Mouse (Mus musculus) intestine, embryonic 15.5 days (tissue): ENCODE measurements at regions not wholly inside any gene's neighbourhood (a gene's known extent, or its start where the extent isn't known, plus 50 kb on each side); places are given as distances from the start of the nearest gene placed in this dataset.

Experiments used
- ATAC-seq: fragments of 200-750 bp; cut with Nextera tagmentation; 2 replicates; pipeline ENCODE4 v1.8.0; 2017; ENCODE audit warnings: moderate TSS enrichment, moderate library complexity
- H3K27ac ChIP-seq: fragments of 300-500 bp; sonication (generic); 2 replicates; pipeline ENCODE4 v1.5.1; 2015; ENCODE audit warnings: mild to moderate bottlenecking, inconsistent platforms
- H3K27me3 ChIP-seq: fragments of 300-500 bp; sonication (generic); replicated peaks from 2 replicates; pipeline ENCODE4 v1.6.1; 2015; ENCODE audit warnings: inconsistent platforms
- H3K36me3 ChIP-seq: fragments of 300-500 bp; sonication (generic); 2 replicates; pipeline ENCODE4 v1.6.1; 2015; ENCODE audit warnings: inconsistent platforms
- H3K4me1 ChIP-seq: fragments of 300-500 bp; sonication (generic); replicated peaks from 2 replicates; pipeline ENCODE4 v1.6.1; 2015; ENCODE audit warnings: inconsistent platforms
- H3K4me2 ChIP-seq: fragments of 300-500 bp; sonication (generic); replicated peaks from 2 replicates; pipeline ENCODE4 v1.6.1; 2015; ENCODE audit warnings: mild to moderate bottlenecking, inconsistent platforms
- H3K4me3 ChIP-seq: fragments of 300-500 bp; sonication (generic); replicated peaks from 2 replicates; pipeline ENCODE4 v1.5.1; 2015; ENCODE audit warnings: inconsistent platforms
- H3K9ac ChIP-seq: fragments of 300-500 bp; sonication (generic); 2 replicates; pipeline ENCODE4 v1.6.1; 2015; ENCODE audit warnings: inconsistent platforms
- H3K9me3 ChIP-seq: fragments of 300-500 bp; sonication (generic); 2 replicates; pipeline ENCODE4 v1.6.1; 2016; ENCODE audit warnings: inconsistent platforms
- WGBS: fragments of 180-500 bp; shearing (Covaris S2); methylation state at CpG from one replicate; pipeline ENCODE4 v1.1.7; 2015; 5-methylcytosine and 5-hydroxymethylcytosine counted together

GRCm38 (mm10) chr10:46345315-46345714 is 767.7 kb downstream of the Hace1 start:
- Histone ChIP-seq H3K4me3 (no peak overlapping the region), H3K9ac (no peak overlapping the region), H3K27me3 (no peaks in the 10 kb centered on the region), H3K4me2 (no peak overlapping the region), H3K4me1 (no peaks in the 10 kb centered on the region), H3K36me3 (no peaks in the 10 kb centered on the region), H3K27ac (no peak overlapping the region), H3K9me3 (no peaks in the 10 kb centered on the region)
- 71% methylated on average over 4 of the region's 4 CpGs for WGBS
- ATAC-seq: no peak

- no peaks in the 10 kb centered on the region for H3K4me1 ChIP-seq
- no peaks in the 10 kb centered on the region for H3K9me3 ChIP-seq
- no peaks in the 10 kb centered on the region for H3K36me3 ChIP-seq
- H3K4me2 ChIP-seq: no peak overlapping the region
- no peak overlapping the region for H3K27ac ChIP-seq
- no peak overlapping the region for H3K9ac ChIP-seq
- WGBS: 79% methylated on average over 4 of the region's 4 CpGs
- ATAC-seq: no peak
- no peaks in the 10 kb centered on the region for H3K27me3 ChIP-seq
- H3K4me3 ChIP-seq: no peak overlapping the region
These were observed 772.0 kb downstream of the Hace1 start for GRCm38 (mm10) chr10:46349613-46350012.

DNA sequence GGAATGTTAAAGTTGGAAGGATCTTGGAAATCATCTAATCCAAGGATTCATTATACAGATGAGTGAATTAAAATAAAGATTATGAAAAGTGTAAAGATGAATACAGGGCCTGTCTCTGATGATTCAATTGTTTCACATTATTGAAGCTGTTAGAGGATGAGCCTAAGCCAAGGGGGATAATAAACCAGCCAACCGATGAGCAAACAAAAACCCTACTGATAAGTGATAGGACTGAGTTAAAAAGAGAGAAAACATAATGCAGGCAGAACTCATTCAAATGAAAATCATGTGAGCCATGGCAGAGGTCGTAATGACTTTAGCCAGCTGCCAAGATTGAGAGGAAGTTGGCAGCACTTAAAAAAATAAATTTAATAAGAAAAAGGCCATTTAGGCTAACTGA is 772.6 kb downstream of the Hace1 start:
- no peak overlapping the region for H3K27ac ChIP-seq
- H3K36me3 ChIP-seq: no peaks in the 10 kb centered on the region
- no peaks in the 10 kb centered on the region for H3K4me1 ChIP-seq
- no peaks in the 10 kb centered on the region for H3K9me3 ChIP-seq
- no peak for ATAC-seq
- 51% methylated on average over 2 of the region's 2 CpGs for WGBS
- no peaks in the 10 kb centered on the region for H3K27me3 ChIP-seq
- no peak overlapping the region for H3K4me3 ChIP-seq
- no peak overlapping the region for H3K4me2 ChIP-seq
- H3K9ac ChIP-seq: no peak overlapping the region

- H3K27me3 ChIP-seq: no peaks in the 10 kb centered on the region
- H3K9me3 ChIP-seq: no peaks in the 10 kb centered on the region
- no peaks in the 10 kb centered on the region for H3K36me3 ChIP-seq
- WGBS: 75% methylated on average over 1 of the region's 1 CpGs
- no peak overlapping the region for H3K4me2 ChIP-seq
- no peak overlapping the region for H3K4me3 ChIP-seq
- H3K9ac ChIP-seq: no peak overlapping the region
- no peak for ATAC-seq
- H3K4me1 ChIP-seq: no peaks in the 10 kb centered on the region
- no peak overlapping the region for H3K27ac ChIP-seq
These were observed 779.1 kb downstream of the Hace1 start for GRCm38 (mm10) chr10:46356775-46357174.

DNA sequence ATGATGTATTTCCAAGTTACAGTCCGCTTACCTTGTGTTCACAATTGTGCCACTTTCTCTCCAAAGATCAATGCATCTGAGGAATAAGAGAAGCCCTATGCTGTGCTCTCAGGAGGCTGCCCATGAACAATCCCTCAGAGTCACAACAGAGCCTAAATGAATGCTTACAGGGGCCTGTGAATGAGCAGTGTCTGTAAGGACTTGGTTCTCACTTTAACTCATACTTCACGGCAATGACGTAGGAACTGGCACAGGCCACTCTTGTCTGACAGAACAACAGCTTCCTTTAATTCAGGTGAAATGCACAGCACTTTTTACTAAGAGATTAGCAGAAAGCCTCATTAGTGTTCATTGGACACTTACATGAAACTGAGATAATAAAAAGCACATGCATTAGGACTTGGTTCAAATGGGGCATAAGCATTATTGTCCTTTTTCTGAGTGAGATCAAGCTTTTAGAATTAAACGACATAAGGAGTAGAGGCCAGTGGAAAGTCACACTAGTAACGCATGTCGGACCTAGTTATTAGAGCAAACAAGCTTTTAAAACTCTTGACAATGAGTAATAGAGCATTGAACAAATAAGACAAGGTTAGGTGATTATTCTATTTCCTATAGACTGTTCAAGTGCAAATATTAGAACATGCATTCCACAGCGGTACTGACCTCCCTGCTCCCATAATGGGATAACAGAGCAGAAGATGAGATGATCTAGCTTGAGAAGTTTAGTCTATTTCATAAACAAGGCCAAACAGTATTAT is 796.3 kb downstream of the Hace1 start:
- Histone ChIP-seq H3K4me1 (no peaks in the 10 kb centered on the region), H3K4me3 (no peak overlapping the region), H3K9me3 (no peaks in the 10 kb centered on the region), H3K4me2 (no peak overlapping the region), H3K9ac (no peak overlapping the region), H3K36me3 (no peaks in the 10 kb centered on the region), H3K27ac (no peak overlapping the region), H3K27me3 (no peaks in the 10 kb centered on the region)
- no peak for ATAC-seq
- 66% methylated on average over 7 of the region's 7 CpGs for WGBS

DNA sequence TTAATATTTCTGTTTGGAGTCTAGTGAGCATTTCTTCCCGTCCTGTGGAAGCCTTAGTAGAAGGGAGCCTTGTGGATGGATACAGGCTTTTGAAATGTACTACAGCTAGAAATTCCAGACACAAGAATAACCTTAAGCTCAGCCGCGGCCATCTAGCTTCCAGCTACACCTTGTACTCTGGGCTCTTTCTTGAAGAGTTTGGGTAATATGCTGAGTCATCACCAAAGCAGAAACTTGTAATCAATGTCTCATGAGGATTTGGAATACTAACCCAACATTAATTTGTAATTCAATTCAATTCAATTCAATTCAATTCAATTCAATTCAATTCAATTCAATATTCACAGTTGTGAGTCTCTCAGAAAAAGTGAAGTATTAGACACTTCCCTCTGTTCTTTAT is 797.0 kb downstream of the Hace1 start:
- no peak overlapping the region for H3K9ac ChIP-seq
- H3K27me3 ChIP-seq: no peaks in the 10 kb centered on the region
- H3K4me3 ChIP-seq: no peak overlapping the region
- no peaks in the 10 kb centered on the region for H3K9me3 ChIP-seq
- 85% methylated on average over 3 of the region's 3 CpGs for WGBS
- H3K4me2 ChIP-seq: no peak overlapping the region
- ATAC-seq: no peak
- H3K27ac ChIP-seq: no peak overlapping the region
- no peaks in the 10 kb centered on the region for H3K36me3 ChIP-seq
- no peaks in the 10 kb centered on the region for H3K4me1 ChIP-seq

GRCm38 (mm10) chr10:46397089-46397488 is 819.5 kb downstream of the Hace1 start:
- Histone ChIP-seq H3K9me3 (no peaks in the 10 kb centered on the region), H3K36me3 (no peaks in the 10 kb centered on the region), H3K4me1 (no peaks in the 10 kb centered on the region), H3K9ac (no peak overlapping the region), H3K27ac (no peak overlapping the region), H3K27me3 (no peaks in the 10 kb centered on the region), H3K4me2 (no peak overlapping the region), H3K4me3 (no peak overlapping the region)
- no peak for ATAC-seq
- WGBS: 87% methylated on average over 4 of the region's 4 CpGs

- ATAC-seq: no peak
- Histone ChIP-seq H3K27ac (no peak overlapping the region), H3K36me3 (no peaks in the 10 kb centered on the region), H3K4me2 (no peak overlapping the region), H3K4me3 (no peak overlapping the region), H3K9me3 (no peaks in the 10 kb centered on the region), H3K9ac (no peak overlapping the region), H3K4me1 (no peaks in the 10 kb centered on the region), H3K27me3 (no peaks in the 10 kb centered on the region)
- WGBS: 87% methylated on average over 2 of the region's 2 CpGs
These were observed 826.3 kb downstream of the Hace1 start for GRCm38 (mm10) chr10:46403883-46404282.
